Mouse (Mus musculus): Measurements from ENCODE around the gene Stox1. TPM values are rescaled to one million over a fixed set of nuclear protein-coding genes. Genes with fewer than 3 reads are reported as not detected.
"Not testable (repeated sequence)": the region's sequence is repeated elsewhere in the genome, so short reads cannot be mapped to it uniquely, and the experiment has no call there.

Gene Stox1
- polyA plus RNA-seq (2012; ENCODE audit: insufficient read depth, insufficient read length, low replicate concordance, missing spikeins) = not detected in 2 replicates

DNA sequence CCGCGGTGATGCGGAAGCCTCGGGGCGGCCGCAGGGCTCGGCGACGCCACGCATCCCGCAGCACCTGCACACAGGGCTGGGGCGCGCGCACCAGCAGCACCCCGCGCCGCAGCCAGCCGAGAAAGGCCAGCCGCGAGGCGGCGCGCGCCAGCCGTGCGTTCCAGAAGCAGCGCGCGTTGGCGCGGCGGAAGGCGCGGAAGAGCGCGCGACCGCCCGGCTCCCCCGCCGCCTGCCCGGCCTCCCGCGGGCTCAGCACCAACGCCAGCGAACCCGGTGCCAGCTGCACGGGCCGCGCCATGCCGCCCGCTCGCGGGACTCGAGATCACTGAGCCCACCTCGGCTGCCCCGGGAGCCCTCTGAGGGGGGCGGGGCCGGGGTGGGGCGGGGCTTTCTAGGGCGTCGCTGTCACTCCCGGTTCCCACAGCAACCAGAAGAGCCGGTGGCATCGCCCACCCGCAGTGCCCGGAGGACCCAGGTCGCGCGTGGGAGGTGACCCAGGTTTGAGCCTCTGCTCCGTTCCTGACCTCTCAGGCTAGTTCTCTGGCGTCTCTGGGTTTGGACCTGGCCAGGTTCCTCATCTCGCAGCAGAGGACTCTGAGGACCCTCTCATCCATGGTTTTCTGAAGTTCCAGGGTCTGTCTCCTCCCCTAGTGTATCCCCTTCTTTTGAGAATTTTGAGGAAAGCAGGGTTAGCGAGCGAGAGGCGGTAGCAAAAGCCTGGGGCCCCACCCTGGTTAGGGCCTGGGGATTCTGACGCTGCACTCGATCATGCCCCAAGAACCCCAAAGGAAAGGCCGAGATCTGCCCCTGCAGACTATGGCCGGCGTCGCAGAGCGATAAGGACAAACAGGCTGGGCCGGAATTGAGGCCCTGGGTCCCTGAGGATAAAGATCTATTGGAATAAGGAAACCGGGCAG is at the start of gene Stox1:
Stox1 (minus strand) TSS at position 358 of the 917 bp plus-strand sequence.
- 1% methylated on average over 84 of the region's 85 CpGs for WGBS
- H3K4me1 ChIP-seq (ENCODE audit: control insufficient read depth, insufficient read depth, low read length) = peaks cover 5% of the 10 kb centered on the region; the same call in 1 of the 2 replicates
- TF ChIP-seq CTCF (IDR thresholded peaks at IDR 0.05; ENCODE audit: insufficient read depth, low read depth, low read length) (peak; percentile 49), POLR2A (IDR thresholded peaks at IDR 0.05; ENCODE audit: insufficient read depth, low read depth, low read length) (peak; percentile 29; the same call in 1 of the 2 replicates)
- no peak within 1 kb of the TSS for H3K27ac ChIP-seq (ENCODE audit: insufficient read depth, low read depth, low read length)
- peak within 1 kb of the TSS; percentile 58 for H3K4me3 ChIP-seq (ENCODE audit: insufficient read depth, low read depth, low read length)

DNA sequence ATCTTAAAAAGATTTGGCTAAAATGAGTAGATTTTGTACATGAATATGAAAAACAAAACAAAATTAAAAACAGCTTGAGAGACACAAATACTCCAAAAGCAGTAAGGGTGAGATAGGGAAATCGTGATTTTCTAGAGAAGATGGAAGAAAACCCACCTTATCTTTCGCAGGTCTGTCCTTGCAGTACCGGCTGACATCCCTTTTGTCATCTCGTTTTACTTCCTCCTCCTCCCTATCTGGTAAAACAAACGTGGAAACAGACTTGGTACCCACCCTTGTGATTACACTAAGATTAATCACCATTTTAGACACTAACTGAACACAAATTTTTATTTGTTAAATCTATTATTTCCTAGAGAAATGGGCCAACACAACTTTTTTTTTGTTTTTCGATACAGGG is 24.9 kb upstream of the Stox1 start:
- no peak overlapping the region for H3K4me3 ChIP-seq (ENCODE audit: insufficient read depth, low read depth, low read length)
- H3K4me1 ChIP-seq (ENCODE audit: control insufficient read depth, insufficient read depth, low read length) = no peaks in the 10 kb centered on the region
- H3K27ac ChIP-seq (ENCODE audit: insufficient read depth, low read depth, low read length) = no peak overlapping the region
- WGBS = 84% methylated on average over 6 of the region's 6 CpGs
- no peak for TF ChIP-seq CTCF (IDR thresholded peaks at IDR 0.05; ENCODE audit: insufficient read depth, low read depth, low read length)
- TF ChIP-seq POLR2A (IDR thresholded peaks at IDR 0.05; ENCODE audit: insufficient read depth, low read depth, low read length) = no peak

DNA sequence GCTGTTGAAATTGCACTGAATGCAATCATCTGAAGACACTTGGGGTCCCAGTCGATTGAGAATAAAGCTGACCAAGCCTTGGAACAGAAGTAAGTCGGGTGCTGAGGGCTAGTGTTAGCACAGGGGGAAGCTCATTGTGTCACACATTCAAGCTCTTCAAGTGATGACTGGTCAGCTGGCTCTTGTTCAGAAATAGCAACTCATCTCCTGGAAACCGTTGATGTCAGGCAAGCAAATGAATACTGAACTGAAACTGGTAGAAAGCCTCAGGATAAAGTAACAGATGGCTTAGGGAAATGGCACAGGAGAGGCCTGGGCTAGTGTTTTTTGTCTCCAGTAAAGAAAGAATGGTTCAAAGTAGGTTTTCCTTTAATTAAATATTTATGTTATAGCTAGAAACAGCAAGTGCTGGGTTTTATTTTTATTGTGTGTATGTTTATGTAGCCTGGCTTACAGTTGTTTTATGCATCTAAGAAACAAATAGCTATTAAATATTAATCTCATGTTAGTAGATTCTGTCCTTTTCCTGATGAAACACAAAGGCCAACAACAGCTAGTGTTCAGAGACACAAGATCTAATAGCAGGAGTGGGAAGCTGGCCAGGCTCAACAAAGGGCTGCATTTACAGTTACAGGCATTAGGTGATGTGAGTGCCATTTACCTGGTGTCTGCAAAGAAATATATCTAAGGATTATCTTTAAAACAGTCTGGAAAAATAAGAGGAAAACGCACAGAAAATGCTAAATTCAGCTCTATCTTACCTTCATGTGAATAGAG is 14.2 kb upstream of the Stox1 start:
- no peak overlapping the region for H3K27ac ChIP-seq (ENCODE audit: insufficient read depth, low read depth, low read length)
- no peaks in the 10 kb centered on the region for H3K4me1 ChIP-seq (ENCODE audit: control insufficient read depth, insufficient read depth, low read length)
- 35% methylated on average over 4 of the region's 4 CpGs for WGBS
- no peak for TF ChIP-seq POLR2A (IDR thresholded peaks at IDR 0.05; ENCODE audit: insufficient read depth, low read depth, low read length)
- no peak for TF ChIP-seq CTCF (IDR thresholded peaks at IDR 0.05; ENCODE audit: insufficient read depth, low read depth, low read length)
- no peak overlapping the region for H3K4me3 ChIP-seq (ENCODE audit: insufficient read depth, low read depth, low read length)

DNA sequence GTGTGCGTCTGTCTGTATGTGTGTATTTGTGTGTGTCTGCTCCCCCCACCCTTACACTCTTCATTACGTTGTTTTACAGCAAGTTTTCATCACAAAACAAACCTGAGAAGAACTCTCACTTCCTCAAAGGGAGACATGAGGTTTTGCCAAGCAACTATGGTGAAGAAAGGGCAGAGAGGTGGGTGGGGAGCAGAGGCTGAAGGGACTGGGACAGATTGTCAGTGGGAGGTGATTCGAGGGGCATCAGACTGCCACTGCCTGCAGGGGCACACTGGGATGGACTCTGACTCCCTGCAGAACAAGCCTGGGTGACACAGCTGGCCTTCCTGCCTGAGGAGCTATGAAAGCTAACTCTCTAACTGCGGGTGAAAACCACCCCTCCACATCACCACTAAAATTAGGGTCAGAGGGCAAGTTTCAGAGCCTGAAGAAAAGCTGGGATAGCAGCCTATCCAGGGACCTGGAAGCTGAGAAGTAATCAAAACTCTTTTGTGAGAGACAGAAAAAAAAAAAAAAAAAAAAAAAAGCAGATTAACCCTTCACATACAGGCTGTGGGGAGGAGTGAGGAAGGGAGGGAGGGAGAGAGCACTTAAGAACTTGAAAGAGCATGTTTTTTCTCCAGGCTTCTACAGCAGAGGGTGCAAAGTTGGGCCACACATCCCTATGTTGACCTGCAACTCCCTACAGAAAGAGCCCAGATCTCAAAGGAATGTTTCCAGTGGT is 11.2 kb upstream of the Stox1 start:
- Histone ChIP-seq H3K4me1 (ENCODE audit: control insufficient read depth, insufficient read depth, low read length) (no peaks in the 10 kb centered on the region), H3K27ac (ENCODE audit: insufficient read depth, low read depth, low read length) (no peak overlapping the region), H3K4me3 (ENCODE audit: insufficient read depth, low read depth, low read length) (no peak overlapping the region)
- WGBS = 40% methylated on average over 4 of the region's 4 CpGs
- TF ChIP-seq POLR2A (IDR thresholded peaks at IDR 0.05; ENCODE audit: insufficient read depth, low read depth, low read length) (no peak), CTCF (IDR thresholded peaks at IDR 0.05; ENCODE audit: insufficient read depth, low read depth, low read length) (no peak)

DNA sequence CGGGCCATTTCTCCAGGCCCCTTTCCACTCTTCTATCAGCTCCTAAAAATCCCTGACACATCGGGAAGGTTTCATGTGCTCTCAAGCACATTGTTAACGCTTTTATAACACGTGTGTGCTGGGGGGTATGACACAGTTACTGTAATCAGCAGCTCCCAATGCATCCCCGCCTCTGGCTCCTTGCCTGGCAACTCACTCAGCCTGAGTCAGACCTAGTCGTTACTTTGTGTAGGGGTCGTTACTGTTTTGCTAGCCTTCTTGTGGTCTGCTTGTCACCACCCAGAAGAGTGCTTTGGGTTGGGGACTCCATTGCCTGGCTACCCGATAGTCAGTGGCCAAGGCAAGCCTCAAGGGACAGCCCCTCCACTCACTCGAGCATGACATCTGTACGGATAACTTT is 4.9 kb upstream of the Stox1 start:
- TF ChIP-seq POLR2A (IDR thresholded peaks at IDR 0.05; ENCODE audit: insufficient read depth, low read depth, low read length) = no peak
- no peak for TF ChIP-seq CTCF (IDR thresholded peaks at IDR 0.05; ENCODE audit: insufficient read depth, low read depth, low read length)
- H3K27ac ChIP-seq (ENCODE audit: insufficient read depth, low read depth, low read length) = no peak overlapping the region
- peaks cover 5% of the 10 kb centered on the region; the same call in 1 of the 2 replicates for H3K4me1 ChIP-seq (ENCODE audit: control insufficient read depth, insufficient read depth, low read length)
- H3K4me3 ChIP-seq (ENCODE audit: insufficient read depth, low read depth, low read length) = no peak overlapping the region
- WGBS = 64% methylated on average over 10 of the region's 10 CpGs

DNA sequence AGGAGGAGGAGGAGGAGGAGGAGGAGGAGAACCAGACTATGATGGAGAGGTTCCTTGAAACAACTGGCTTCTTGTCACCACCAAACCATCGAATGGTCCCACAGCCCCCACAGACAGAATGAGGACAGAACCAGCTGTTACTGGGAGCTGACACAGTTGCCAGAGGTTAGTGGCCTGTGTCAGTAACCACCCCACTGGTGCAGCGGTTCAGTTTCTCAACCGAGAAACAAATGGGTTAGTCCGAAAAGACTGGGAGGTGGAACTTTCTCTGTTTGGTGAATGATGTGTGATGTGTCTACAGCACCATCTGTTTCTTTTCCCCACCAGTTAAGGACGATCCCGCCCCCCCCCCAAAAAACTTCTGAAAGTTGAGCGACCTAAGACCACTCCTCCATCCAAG is 992 bp downstream of the Stox1 start:
- no peak for TF ChIP-seq POLR2A (IDR thresholded peaks at IDR 0.05; ENCODE audit: insufficient read depth, low read depth, low read length)
- no peak for TF ChIP-seq CTCF (IDR thresholded peaks at IDR 0.05; ENCODE audit: insufficient read depth, low read depth, low read length)
- peaks cover 5% of the 10 kb centered on the region; the same call in 1 of the 2 replicates for H3K4me1 ChIP-seq (ENCODE audit: control insufficient read depth, insufficient read depth, low read length)
- H3K27ac ChIP-seq (ENCODE audit: insufficient read depth, low read depth, low read length) = no peak overlapping the region
- no peak overlapping the region for H3K4me3 ChIP-seq (ENCODE audit: insufficient read depth, low read depth, low read length)
- WGBS = 33% methylated on average over 7 of the region's 7 CpGs

DNA sequence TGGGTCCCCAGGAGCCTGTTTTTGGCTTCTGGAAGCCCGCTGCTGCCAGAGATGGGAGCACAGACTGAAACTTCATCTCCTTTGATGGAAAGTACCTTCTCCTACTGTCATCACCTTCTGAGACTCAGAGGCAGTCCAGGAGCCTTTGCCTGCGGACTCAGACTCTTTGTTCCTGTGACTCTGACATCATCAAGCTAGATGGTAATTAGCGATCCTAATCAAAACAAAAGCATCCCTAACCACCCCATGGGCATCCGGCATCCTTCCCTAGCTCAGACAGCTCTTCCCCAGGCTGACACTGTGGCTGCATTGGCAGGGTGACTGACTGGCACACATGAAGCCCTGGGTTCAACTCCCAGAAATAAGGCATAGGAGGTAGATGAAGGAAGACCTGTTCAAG is 3.2 kb downstream of the Stox1 start:
- Histone ChIP-seq H3K4me3 (ENCODE audit: insufficient read depth, low read depth, low read length) (no peak overlapping the region), H3K4me1 (ENCODE audit: control insufficient read depth, insufficient read depth, low read length) (peaks cover 5% of the 10 kb centered on the region; the same call in 1 of the 2 replicates), H3K27ac (ENCODE audit: insufficient read depth, low read depth, low read length) (no peak overlapping the region)
- TF ChIP-seq POLR2A (IDR thresholded peaks at IDR 0.05; ENCODE audit: insufficient read depth, low read depth, low read length) (no peak), CTCF (IDR thresholded peaks at IDR 0.05; ENCODE audit: insufficient read depth, low read depth, low read length) (no peak)
- 35% methylated on average over 4 of the region's 4 CpGs for WGBS

DNA sequence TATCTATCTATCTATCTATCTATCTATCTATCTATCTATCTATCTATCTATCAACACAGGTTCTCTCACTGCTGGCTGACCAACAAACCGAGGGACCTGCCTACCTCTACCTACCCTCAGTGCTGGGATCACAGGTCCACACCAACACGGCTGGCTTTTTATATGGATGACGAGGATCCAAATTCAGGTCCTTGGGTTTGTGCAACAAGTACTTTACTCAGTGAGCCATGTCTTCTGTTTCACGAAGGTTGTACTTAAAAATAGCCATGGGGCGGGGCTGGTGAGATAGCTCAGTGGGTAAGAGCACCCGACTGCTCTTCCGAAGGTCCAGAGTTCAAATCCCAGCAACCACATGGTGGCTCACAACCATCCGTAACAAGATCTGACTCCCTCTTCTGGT is 5.4 kb downstream of the Stox1 start:
- WGBS = 87% methylated on average over 8 of the region's 8 CpGs
- H3K4me3 ChIP-seq (ENCODE audit: insufficient read depth, low read depth, low read length); H3K4me1 ChIP-seq (ENCODE audit: control insufficient read depth, insufficient read depth, low read length); H3K27ac ChIP-seq (ENCODE audit: insufficient read depth, low read depth, low read length): not testable (repeated sequence)
